Mouse (Mus musculus): ENCODE measurements at regions not wholly inside any gene's neighbourhood (a gene's known extent, or its start where the extent isn't known, plus 50 kb on each side); places are given as distances from the start of the nearest gene placed in this dataset.
A peak's percentile ranks its signal among the peaks of the same experiment; 100 is the strongest.

DNA sequence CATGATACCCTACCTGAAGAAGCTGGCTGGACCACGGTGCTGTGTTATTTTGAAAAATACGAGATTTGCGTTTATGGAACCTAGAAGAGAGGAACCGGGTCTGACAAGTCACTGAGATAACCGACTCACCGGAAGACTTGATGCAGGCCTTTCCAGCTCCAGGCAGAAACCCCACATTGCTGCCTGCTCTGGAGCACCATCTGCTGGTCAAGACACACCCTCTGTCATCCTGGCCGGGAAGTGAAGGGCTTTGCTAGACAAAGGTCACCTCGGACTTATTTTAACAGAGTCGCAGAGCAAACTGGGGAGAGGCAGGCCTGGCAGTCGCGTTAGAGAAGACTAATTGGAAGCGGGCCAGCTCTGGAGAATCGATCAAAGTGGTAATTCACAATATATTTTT lies 497.4 kb upstream of the Pkn2 start:
- TF ChIP-seq CTCF (IDR thresholded peaks at IDR 0.05 in 2 of 3, conservative IDR thresholded peaks at IDR 0.05 in 1 of 3; ENCODE audit: control insufficient read depth in 1 of 3, insufficient read depth in 1 of 3, low read depth in 2 of 3, low read length in 3 of 3, poor library complexity in 1 of 3, severe bottlenecking in 1 of 3), result peak in 1 of 3 experiments; percentile 41; a peak in 1 of 6 replicates
- TF ChIP-seq NRF1 (IDR thresholded peaks at IDR 0.05; ENCODE audit: insufficient read depth, low read depth, low read length, poor library complexity, severe bottlenecking), result no peak
- TF ChIP-seq ZC3H11A (IDR thresholded peaks at IDR 0.05; ENCODE audit: low read depth, low read length), result no peak
- TF ChIP-seq GATA1 (IDR thresholded peaks at IDR 0.05; ENCODE audit: low read depth, low read length), result no peak
- TF ChIP-seq POLR2AphosphoS5 (IDR thresholded peaks at IDR 0.05; ENCODE audit: borderline replicate concordance, low read depth, low read length), result no peak
- TF ChIP-seq CHD2 (IDR thresholded peaks at IDR 0.05; ENCODE audit: low read length), result no peak
